In the genomic region with DNA sequence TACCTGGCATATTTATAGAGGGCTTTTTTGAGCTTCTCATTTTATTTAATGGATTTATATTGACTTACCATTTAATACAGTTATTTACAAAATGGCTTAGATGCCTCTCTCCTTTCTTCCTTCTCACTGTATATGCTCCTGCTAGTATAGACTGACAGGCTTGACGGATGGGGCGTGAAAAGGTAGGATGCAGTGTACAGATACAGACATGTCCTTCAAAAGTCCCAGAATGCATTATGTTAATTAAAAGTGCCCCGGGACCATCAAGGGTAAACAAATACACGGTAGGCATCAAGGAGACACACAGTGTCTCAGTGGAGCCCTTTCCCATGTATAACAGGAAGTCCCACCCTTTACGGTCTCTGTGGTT, we compare ENCODE assay signal across 16 mouse cellular contexts. TPM values are rescaled to one million over a fixed set of nuclear protein-coding genes. Genes with fewer than 3 reads are reported as not detected.
A peak's percentile ranks its signal among the peaks of the same experiment; 100 is the strongest.
DNase-seq lines count a peak whose midpoint lies in the region; ATAC-seq lines count a peak whose summit lies in the region.
"Had no signal": no experiment of that assay in that cellular context is flagged by ENCODE, and none has a peak within 500 bp of the region (broad histone marks: within the 10 kb centered on the region; RNA-seq: fewer than 3 reads in every experiment).

No protein-coding gene starts in this region.

- no peaks in the 10 kb centered on the region for H3K27me3 ChIP-seq in hindbrain, embryonic 13.5 days
- H3K27me3 ChIP-seq in hindbrain, embryonic 10.5 days (ENCODE audit: insufficient read depth, poor library complexity, severe bottlenecking) = no peaks in the 10 kb centered on the region
- no peaks in the 10 kb centered on the region for H3K27me3 ChIP-seq in neural tube, embryonic 12.5 days (replicated peaks)
- no peaks in the 10 kb centered on the region for H3K27me3 ChIP-seq in neural tube, embryonic 14.5 days (ENCODE audit: control insufficient read depth, insufficient read depth, low read length)
- H3K27me3 ChIP-seq: forebrain, embryonic 13.5 days; heart, embryonic 13.5 days had no signal

- 67% methylated on average over 5 of the region's 5 CpGs for WGBS in hindbrain, embryonic 13.5 days
- 87% methylated on average over 5 of the region's 5 CpGs for WGBS in hindbrain, embryonic 10.5 days
- WGBS in neural tube, embryonic 12.5 days = 84% methylated on average over 5 of the region's 5 CpGs
- 77% methylated on average over 5 of the region's 5 CpGs for WGBS in neural tube, embryonic 14.5 days

- peak overlapping the region; percentile 66 for H3K27ac ChIP-seq in hindbrain, embryonic 13.5 days
- H3K27ac ChIP-seq in hindbrain, embryonic 10.5 days = no peak overlapping the region
- no peak overlapping the region for H3K27ac ChIP-seq in neural tube, embryonic 12.5 days
- H3K27ac ChIP-seq in neural tube, embryonic 14.5 days (ENCODE audit: low read depth, low read length) = peak overlapping the region; percentile 48
- H3K27ac ChIP-seq: embryonic facial prominence, embryonic 10.5 days; forebrain, embryonic 13.5 days; heart, embryonic 13.5 days had no signal

- DNase-seq in hindbrain, embryonic 10.5 days (ENCODE audit: low spot score) = no peak
- no peak for DNase-seq in neural tube, embryonic 10.5 days (ENCODE audit: extremely low spot score, low spot score)
- DNase-seq in liver = no peak
- DNase-seq in cerebellum, adult 8-10 months = no peak
- DNase-seq: adrenal gland, adult 2 months; adrenal gland, postnatal 25 days; forebrain, postnatal 0 days; gastrocnemius, postnatal 14 days; heart, postnatal 36 days had no signal

- no peak overlapping the region for H3K4me3 ChIP-seq in hindbrain, embryonic 13.5 days
- H3K4me3 ChIP-seq in hindbrain, embryonic 10.5 days = no peak overlapping the region
- no peak overlapping the region for H3K4me3 ChIP-seq in neural tube, embryonic 12.5 days
- no peak overlapping the region for H3K4me3 ChIP-seq in neural tube, embryonic 14.5 days (ENCODE audit: low read depth, low read length)
- H3K4me3 ChIP-seq: embryonic facial prominence, embryonic 10.5 days; forebrain, embryonic 13.5 days; heart, embryonic 13.5 days had no signal

- no peak overlapping the region for H3K9ac ChIP-seq in hindbrain, embryonic 13.5 days
- H3K9ac ChIP-seq in neural tube, embryonic 12.5 days = no peak overlapping the region
- H3K9ac ChIP-seq in neural tube, embryonic 14.5 days (replicated peaks; ENCODE audit: low read depth, low read length) = no peak overlapping the region
- H3K9ac ChIP-seq: forebrain, embryonic 13.5 days; forebrain, postnatal 0 days; heart, embryonic 13.5 days had no signal

- H3K4me1 ChIP-seq in hindbrain, embryonic 13.5 days (replicated peaks) = peaks cover 9% of the 10 kb centered on the region
- no peaks in the 10 kb centered on the region for H3K4me1 ChIP-seq in hindbrain, embryonic 10.5 days (replicated peaks)
- no peaks in the 10 kb centered on the region for H3K4me1 ChIP-seq in neural tube, embryonic 12.5 days
- H3K4me1 ChIP-seq in neural tube, embryonic 14.5 days (ENCODE audit: control insufficient read depth, insufficient read depth, low read length) = peaks cover 3% of the 10 kb centered on the region; the same call in 1 of the 2 replicates
- H3K4me1 ChIP-seq: embryonic facial prominence, embryonic 10.5 days; forebrain, embryonic 13.5 days; heart, embryonic 13.5 days had no signal

- peak; percentile 63; the same call in 1 of the 2 replicates for ATAC-seq in hindbrain, embryonic 13.5 days (ENCODE audit: low FRiP score)
- ATAC-seq in neural tube, embryonic 12.5 days (ENCODE audit: low FRiP score, low read depth) = peak; percentile 53; the same call in 1 of the 2 replicates
- ATAC-seq in neural tube, embryonic 14.5 days (ENCODE audit: low read depth) = 0 out of 2 replicates have a peak, but pooled peaks have one; percentile 41
- ATAC-seq: forebrain, embryonic 13.5 days; forebrain, postnatal 0 days; Patski had no signal

- H3K36me3 ChIP-seq in hindbrain, embryonic 13.5 days = no peaks in the 10 kb centered on the region
- no peaks in the 10 kb centered on the region for H3K36me3 ChIP-seq in hindbrain, embryonic 10.5 days
- H3K36me3 ChIP-seq in neural tube, embryonic 12.5 days = no peaks in the 10 kb centered on the region
- H3K36me3 ChIP-seq in neural tube, embryonic 14.5 days (ENCODE audit: control insufficient read depth, insufficient read depth, low read length) = no peaks in the 10 kb centered on the region
- H3K36me3 ChIP-seq: embryonic facial prominence, embryonic 10.5 days; heart, embryonic 13.5 days had no signal

- no peaks in the 10 kb centered on the region for H3K9me3 ChIP-seq in hindbrain, embryonic 13.5 days
- H3K9me3 ChIP-seq in hindbrain, embryonic 10.5 days = no peaks in the 10 kb centered on the region
- no peaks in the 10 kb centered on the region for H3K9me3 ChIP-seq in neural tube, embryonic 12.5 days
- H3K9me3 ChIP-seq in neural tube, embryonic 14.5 days (ENCODE audit: control insufficient read depth, low read length) = no peaks in the 10 kb centered on the region
- H3K9me3 ChIP-seq: embryonic facial prominence, embryonic 10.5 days; forebrain, embryonic 13.5 days; heart, embryonic 13.5 days had no signal

- H3K4me2 ChIP-seq in hindbrain, embryonic 13.5 days = no peak overlapping the region
- no peak overlapping the region for H3K4me2 ChIP-seq in neural tube, embryonic 12.5 days (replicated peaks)
- H3K4me2 ChIP-seq in neural tube, embryonic 14.5 days (ENCODE audit: low read depth, low read length) = no peak overlapping the region
- H3K4me2 ChIP-seq: forebrain, embryonic 13.5 days; heart, embryonic 13.5 days had no signal

RNA-seq across cellular contexts. Expression of gene Smc5, which starts 44.3 kb away (rescaled TPM):
- 29.0 and 29.3 TPM in 2 replicates for polyA plus RNA-seq in hindbrain, embryonic 13.5 days (2015; fragmentation: Nextera tagmentation; extraction: Ambion mirVana)
- polyA plus RNA-seq in hindbrain, embryonic 10.5 days (2016; fragmentation: Nextera tagmentation; extraction: Ambion mirVana) = 26.2 and 47.4 TPM in 2 replicates
- polyA plus RNA-seq in neural tube, embryonic 12.5 days (2016; fragmentation: Nextera tagmentation; extraction: Ambion mirVana) = 38.6 and 39.9 TPM in 2 replicates
- 33.1 and 35.6 TPM in 2 replicates for polyA plus RNA-seq in neural tube, embryonic 14.5 days (2014; fragmentation: Nextera tagmentation; extraction: Ambion mirVana)

Comparison
In these comparisons a context has a peak if more than half of its experiments do, and no peak if none do; other contexts are left out.
1. H3K27ac ChIP-seq: peak in hindbrain, embryonic 13.5 days (single experiment) and neural tube, embryonic 14.5 days (single experiment); none in hindbrain, embryonic 10.5 days (single experiment) and neural tube, embryonic 12.5 days (single experiment).
2. Peak in every context shown above with its lines, with median percentiles within 50 percentile points of each other: ATAC-seq.